Mouse (Mus musculus) CH12.LX (cell line): ENCODE results near the gene Gnptg.

Experiments
- CHD2 ChIP-seq: IDR thresholded peaks from 2 replicates; pipeline ENCODE4 v1.6.1; 2011; ENCODE audit warnings: low read length, improper control_type of control experiment
- CTCF ChIP-seq, 2 experiments: IDR thresholded peaks in 1 of 2; conservative IDR thresholded peaks in 1 of 2; 2 replicates each; pipeline ENCODE4 v1.5.1; 2011 to 2012; ENCODE audit warnings: low read depth in 2 of 2, low read length in 2 of 2, improper control_type of control experiment in 1 of 2, inconsistent platforms in 1 of 2, mild to moderate bottlenecking in 1 of 2, moderate library complexity in 1 of 2
- MAX ChIP-seq: IDR thresholded peaks from 2 replicates; pipeline ENCODE4 v1.6.1; 2011; ENCODE audit warnings: low read length, improper control_type of control experiment

DNA sequence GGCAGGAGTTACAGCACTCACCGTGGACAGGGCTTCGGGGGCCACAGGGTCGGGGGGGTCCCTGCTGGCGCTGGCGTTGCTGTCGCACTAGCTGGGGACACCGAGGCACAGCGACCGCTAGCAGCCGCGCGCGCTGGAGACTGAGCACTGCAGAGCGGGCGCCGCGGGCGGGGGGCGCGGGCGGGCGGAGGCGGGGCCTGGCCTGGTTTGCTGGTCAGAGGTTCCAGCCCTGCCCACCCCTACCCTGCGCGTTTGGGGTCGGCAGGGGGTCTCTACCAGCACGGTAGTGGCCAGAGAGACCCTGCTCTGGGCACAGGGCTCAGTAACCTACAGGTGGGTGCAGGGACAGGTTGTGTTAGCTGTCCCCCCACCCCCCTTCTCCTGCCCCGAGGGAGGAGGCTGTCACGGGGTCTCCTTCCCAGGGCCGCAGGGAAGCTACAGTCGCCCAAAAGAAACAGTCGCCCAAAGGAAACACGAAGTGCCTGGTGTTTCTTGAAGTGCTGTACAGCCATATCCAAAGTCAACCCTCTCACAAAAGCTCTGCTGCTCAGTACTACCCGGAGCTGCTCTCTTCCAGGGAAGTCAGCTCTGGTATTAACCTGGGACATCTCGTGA, 16.3 kb upstream of the Gnptg start, which contains the start of gene Baiap3:
- TF ChIP-seq MAX (no peak), CTCF (conservative IDR thresholded peaks at IDR 0.05 in 1 of 2, IDR thresholded peaks at IDR 0.05 in 1 of 2; ENCODE audit: low read depth in 2 of 2, low read length in 2 of 2) (no peak), CHD2 (no peak)
